8 mouse cellular contexts compared by ENCODE assay signal in the genomic region with DNA sequence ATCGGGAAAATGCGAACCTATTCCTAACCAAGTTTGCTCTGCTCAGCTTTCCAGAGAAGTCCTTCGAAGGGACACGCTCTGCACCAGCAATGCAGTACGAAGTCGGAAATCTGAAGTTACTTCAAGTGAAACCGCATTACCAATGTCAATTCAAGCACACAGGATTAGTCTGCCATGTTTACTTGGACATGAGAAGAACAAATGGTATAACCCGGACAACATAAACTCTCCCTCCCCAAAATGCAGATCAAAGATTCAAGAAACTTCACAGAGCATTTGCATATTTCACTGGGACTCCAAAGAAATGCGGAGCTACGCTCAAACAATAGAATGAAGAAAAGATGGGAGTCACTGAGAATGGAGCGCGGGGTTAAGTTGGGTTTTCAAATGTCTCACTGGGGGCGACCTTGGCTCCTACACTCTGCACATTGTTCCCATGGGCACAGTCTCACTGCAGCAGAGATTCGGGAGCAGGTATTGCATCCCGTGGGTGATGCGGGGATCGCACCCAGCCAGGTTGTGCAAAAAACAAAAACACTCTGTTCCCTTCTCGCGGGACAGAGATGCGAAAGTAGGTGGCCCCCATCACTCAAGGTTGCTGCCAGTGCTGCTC. TPM values are rescaled to one million over a fixed set of nuclear protein-coding genes. Genes with fewer than 3 reads are reported as not detected.
DNase-seq lines count a peak whose midpoint lies in the region; ATAC-seq and TF ChIP-seq lines count a peak whose summit lies in the region.

No protein-coding gene starts in this region.

- no peaks in the 10 kb centered on the region for H3K27me3 ChIP-seq in heart, embryonic 13.5 days (replicated peaks)

- H3K27ac ChIP-seq in ES-E14 (ENCODE audit: insufficient read depth, low read depth, low read length, poor library complexity, severe bottlenecking) (0 out of 2 replicates have a peak overlapping the region, but pooled peaks have one; percentile 27), macrophage (0 out of 2 replicates have a peak overlapping the region, but pooled peaks have one; percentile 8)
- H3K27ac ChIP-seq in heart, embryonic 13.5 days (replicated peaks): peak overlapping the region; percentile 99

- in situ Hi-C loops in ES-E14 (cut with MboI; ENCODE audit: low sequenced_read_pairs in 2 of 2, unreplicated experiment in 2 of 2): no loop called here

- H3K36me3 ChIP-seq in ES-E14 (ENCODE audit: control insufficient read depth, insufficient read depth, low read length, poor library complexity, severe bottlenecking) (peaks cover 6% of the 10 kb centered on the region; the same call in 1 of the 2 replicates), macrophage (ENCODE audit: inconsistent target) (no peaks in the 10 kb centered on the region)
- peaks cover 16% of the 10 kb centered on the region for H3K36me3 ChIP-seq in heart, embryonic 13.5 days

- peak overlapping the region; percentile 99 for H3K9ac ChIP-seq in ES-E14 (ENCODE audit: insufficient read depth, low read depth, low read length, poor library complexity, severe bottlenecking)
- H3K9ac ChIP-seq in heart, embryonic 13.5 days: peak overlapping the region; percentile 98

- DNase-seq in adrenal gland, adult 18-20 months (ENCODE audit: low spot score in 2 of 2): peak; percentile 33 to 47
- no peak for DNase-seq in adrenal gland, postnatal 14 days
- DNase-seq in ES-E14 (ENCODE audit: low read depth, low spot score): no peak
- DNase-seq in layer of hippocampus, postnatal 10 days (ENCODE audit: low spot score in 2 of 2): peak; percentile 39 to 49
- peak; percentile 32 to 37 for DNase-seq in spleen, postnatal 10 days (ENCODE audit: low spot score in 2 of 2)

- H3K4me3 ChIP-seq in ES-E14 (ENCODE audit: insufficient read depth in 1 of 2, low read depth in 1 of 2, low read length in 2 of 2, poor library complexity in 1 of 2, severe bottlenecking in 1 of 2): peak overlapping the region; percentile 69 to 85
- H3K4me3 ChIP-seq in heart, embryonic 13.5 days: peak overlapping the region; percentile 94
- H3K4me3 ChIP-seq in macrophage (ENCODE audit: inconsistent target): peak overlapping the region; percentile 60

- H3K9me3 ChIP-seq in ES-E14 (ENCODE audit: control insufficient read depth, insufficient read depth, low read depth, low read length): no peaks in the 10 kb centered on the region
- no peaks in the 10 kb centered on the region for H3K9me3 ChIP-seq in heart, embryonic 13.5 days

- H3K79me2 ChIP-seq in macrophage (ENCODE audit: inconsistent target): peaks cover 25% of the 10 kb centered on the region

- peak overlapping the region; percentile 92 for H3K4me2 ChIP-seq in heart, embryonic 13.5 days

- H3K4me1 ChIP-seq in ES-E14 (ENCODE audit: control insufficient read depth in 2 of 2, insufficient read depth in 2 of 2, low read length in 2 of 2, poor library complexity in 1 of 2): peaks cover 4 to 6% of the 10 kb centered on the region in 2 experiments; a peak in 2 of 4 replicates
- H3K4me1 ChIP-seq in heart, embryonic 13.5 days: peaks cover 24% of the 10 kb centered on the region

- ATAC-seq in common myeloid progenitor, adult 5-6 weeks (replicated peaks; ENCODE audit: low read depth, poor library complexity, severe bottlenecking): peak; percentile 23
- ATAC-seq in heart, embryonic 13.5 days (ENCODE audit: extremely low read depth, insufficient number of reproducible peaks, low FRiP score, low TSS enrichment): no peak

- 4% methylated on average over 20 of the region's 20 CpGs for whole genome bisulfite sequencing in heart, embryonic 13.5 days
- WGBS in macrophage (ENCODE audit: missing documents): 12% methylated on average over 20 of the region's 20 CpGs

TF ChIP-seq in ES-E14, 5 proteins besides CTCF, POLR2A, EP300 and RAD21:
- TF ChIP-seq HCFC1 (IDR thresholded peaks at IDR 0.05; ENCODE audit: borderline replicate concordance, insufficient read depth, low read length): no peak
- peak; percentile 88 for TF ChIP-seq CHD2 (IDR thresholded peaks at IDR 0.05; ENCODE audit: low read depth, low read length)
- TF ChIP-seq MAFK (IDR thresholded peaks at IDR 0.05; ENCODE audit: insufficient read depth, low read depth, low read length): no peak

RNA-seq across cellular contexts. Expression of a gene that starts 0.5 kb away (rescaled TPM):
- total RNA-seq in adrenal gland, adult 18-20 months (2021): 10 to 100 TPM; 31.5 to 43.5 TPM
- total RNA-seq in adrenal gland, postnatal 14 days (2021): 45.8 and 50.8 TPM in 2 replicates
- total RNA-seq in ES-E14 (2012; rRNA removed): 37.9 and 39.5 TPM in 2 replicates
- total RNA-seq in common myeloid progenitor, adult 5-6 weeks (2017): 36.6 and 48.2 TPM in 2 replicates
- polyA plus RNA-seq in heart, embryonic 13.5 days (2015; fragmentation: Nextera tagmentation; extraction: Ambion mirVana): 44.2 and 45.3 TPM in 2 replicates
- 10 to 100 TPM; 46.1 to 48.5 TPM for total RNA-seq in layer of hippocampus, postnatal 10 days (2021)
- 10 to 100 TPM; 11.8 to 34.6 (median 19.3) TPM for total RNA-seq in macrophage (2018; cell fraction: chromatin; rRNA removed)
- total RNA-seq in macrophage (2018; cell fraction: cytosol; rRNA removed): 10 to 100 TPM in 23 of 26 experiments, 1 to 10 TPM in 3; 8.6 to 15.1 (median 11.3) TPM
- total RNA-seq in macrophage (2018; cell fraction: nucleus; rRNA removed): 10 to 100 TPM in 25 of 26 experiments, 1 to 10 TPM in 1; 9.8 to 29.4 (median 16.0) TPM
- 15.6 to 16.6 TPM (median 16.2 TPM) in 3 replicates for polyA plus RNA-seq in macrophage (2018)

RNA-seq across cellular contexts. Expression of a gene that starts 38.0 kb away (rescaled TPM):
- 100 to 1,000 TPM; 343 to 349 TPM for total RNA-seq in adrenal gland, adult 18-20 months (2021)
- total RNA-seq in adrenal gland, postnatal 14 days (2021): 370 and 447 TPM in 2 replicates
- 15.0 and 22.0 TPM in 2 replicates for total RNA-seq in ES-E14 (2012; rRNA removed)
- 18.6 and 27.3 TPM in 2 replicates for total RNA-seq in common myeloid progenitor, adult 5-6 weeks (2017)
- 134 and 148 TPM in 2 replicates for polyA plus RNA-seq in heart, embryonic 13.5 days (2015; fragmentation: Nextera tagmentation; extraction: Ambion mirVana)
- 10 to 100 TPM; 59.9 to 66.6 TPM for total RNA-seq in layer of hippocampus, postnatal 10 days (2021)
- 10 to 100 TPM in 22 of 26 experiments, 1 to 10 TPM in 4; 5.4 to 84.1 (median 43.0) TPM for total RNA-seq in macrophage (2018; cell fraction: chromatin; rRNA removed)
- 100 to 1,000 TPM in 1 of 26 experiments, 10 to 100 TPM in 25; 48.2 to 103 (median 72.4) TPM for total RNA-seq in macrophage (2018; cell fraction: cytosol; rRNA removed)
- total RNA-seq in macrophage (2018; cell fraction: nucleus; rRNA removed): 10 to 100 TPM; 11.9 to 67.6 (median 38.8) TPM
- 56.1 to 78.9 TPM (median 69.0 TPM) in 3 replicates for polyA plus RNA-seq in macrophage (2018)

Comparison
In these comparisons a context has a peak if more than half of its experiments do, and no peak if none do; other contexts are left out.
1. DNase-seq: peak in adrenal gland, adult 18-20 months (2 of 2), layer of hippocampus, postnatal 10 days (2 of 2) and spleen, postnatal 10 days (2 of 2); none in adrenal gland, postnatal 14 days (single experiment) and ES-E14 (single experiment).
2. H3K27ac ChIP-seq: peak in every context shown above with its lines; median percentile 99 in heart, embryonic 13.5 days; 27 in ES-E14; 8 in macrophage.
3. Peak in every context shown above with its lines, with median percentiles within 50 percentile points of each other: H3K4me3 ChIP-seq.